Mouse (Mus musculus): Measurements from ENCODE around the gene Parp4.

Gene Parp4

DNA sequence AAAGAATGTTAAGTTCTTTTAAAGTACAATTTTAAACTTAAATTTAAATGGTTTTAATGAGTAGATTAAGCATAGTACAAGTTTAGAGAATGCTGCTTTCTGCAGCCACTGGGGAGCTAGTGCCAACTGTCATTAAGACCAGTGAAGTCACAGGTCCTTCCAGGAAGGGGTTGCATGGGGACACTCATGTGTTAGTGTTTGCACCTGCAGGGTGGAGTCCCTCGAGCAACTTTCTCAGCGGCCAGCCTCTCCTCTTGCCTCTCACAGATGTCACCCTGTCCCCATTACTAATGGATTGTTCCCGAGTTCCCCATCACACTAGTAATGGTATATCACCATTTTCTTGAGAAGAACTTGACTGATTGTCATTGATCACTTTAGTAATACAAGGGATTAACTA, 37.8 kb downstream of the Parp4 start:
- no peak for DNase-seq (ENCODE audit: low read depth, low spot score)

GRCm38 (mm10) chr14:56617470-56617869, 42.1 kb downstream of the Parp4 start:
- no peak for DNase-seq (ENCODE audit: low read depth, low spot score)

- no peak for DNase-seq (ENCODE audit: low read depth, low spot score)
These were observed 45.0 kb downstream of the Parp4 start for GRCm38 (mm10) chr14:56620425-56620824.

DNA sequence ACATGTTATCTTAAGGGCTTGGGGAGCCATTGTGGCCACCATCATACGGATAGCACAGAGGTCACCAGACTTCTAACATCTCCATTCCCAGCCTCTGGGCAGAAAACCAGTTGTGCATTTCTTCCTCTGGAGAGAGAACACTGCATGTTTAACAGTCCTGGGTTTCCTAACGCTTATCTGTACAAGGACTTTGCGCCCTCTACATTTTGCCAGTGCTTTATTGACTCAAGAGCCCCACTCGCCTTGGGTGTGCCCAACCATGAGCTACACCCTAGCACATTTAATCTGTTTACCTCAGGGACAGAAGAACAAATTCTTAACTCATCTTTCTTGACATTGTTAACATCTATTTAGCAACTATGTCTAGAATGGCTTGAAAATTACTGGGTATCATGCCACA, 50.8 kb downstream of the Parp4 start:
- no peak for DNase-seq (ENCODE audit: low read depth, low spot score)

GRCm38 (mm10) chr14:56628336-56628735, 52.9 kb downstream of the Parp4 start:
- peak; percentile 68 for DNase-seq (ENCODE audit: low read depth, low spot score)

GRCm38 (mm10) chr14:56631109-56631508, 55.7 kb downstream of the Parp4 start:
- DNase-seq (ENCODE audit: low read depth, low spot score) = no peak

- DNase-seq (ENCODE audit: low read depth, low spot score) = peak; percentile 17
These were observed 71.8 kb downstream of the Parp4 start for GRCm38 (mm10) chr14:56647206-56647605.

GRCm38 (mm10) chr14:56649448-56649847, 74.0 kb downstream of the Parp4 start:
- DNase-seq (ENCODE audit: low read depth, low spot score) = no peak

DNA sequence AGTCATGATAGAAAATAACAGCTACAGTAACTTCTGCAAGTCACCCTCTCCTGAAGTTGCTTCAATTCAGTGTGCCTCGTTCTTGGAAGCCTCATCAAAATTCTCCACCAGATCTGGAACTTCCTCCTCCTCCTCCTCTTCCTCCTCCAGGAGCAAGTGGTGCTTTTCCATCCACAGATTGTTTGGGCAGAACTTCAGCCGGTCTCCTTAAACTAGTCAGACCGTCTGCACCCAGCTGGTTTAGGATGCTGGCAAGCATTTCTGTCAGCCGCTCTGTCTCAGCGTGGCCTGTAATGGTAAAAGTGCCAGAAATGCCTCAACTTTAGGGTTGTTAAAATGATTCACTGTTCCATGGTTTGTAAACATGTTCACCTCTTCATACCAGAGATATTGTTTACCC, 90.2 kb downstream of the Parp4 start:
- peak; percentile 33 for DNase-seq (ENCODE audit: low read depth, low spot score)

- DNase-seq (ENCODE audit: low read depth, low spot score) = no peak
These were observed 91.5 kb downstream of the Parp4 start for GRCm38 (mm10) chr14:56666909-56667308.

DNA sequence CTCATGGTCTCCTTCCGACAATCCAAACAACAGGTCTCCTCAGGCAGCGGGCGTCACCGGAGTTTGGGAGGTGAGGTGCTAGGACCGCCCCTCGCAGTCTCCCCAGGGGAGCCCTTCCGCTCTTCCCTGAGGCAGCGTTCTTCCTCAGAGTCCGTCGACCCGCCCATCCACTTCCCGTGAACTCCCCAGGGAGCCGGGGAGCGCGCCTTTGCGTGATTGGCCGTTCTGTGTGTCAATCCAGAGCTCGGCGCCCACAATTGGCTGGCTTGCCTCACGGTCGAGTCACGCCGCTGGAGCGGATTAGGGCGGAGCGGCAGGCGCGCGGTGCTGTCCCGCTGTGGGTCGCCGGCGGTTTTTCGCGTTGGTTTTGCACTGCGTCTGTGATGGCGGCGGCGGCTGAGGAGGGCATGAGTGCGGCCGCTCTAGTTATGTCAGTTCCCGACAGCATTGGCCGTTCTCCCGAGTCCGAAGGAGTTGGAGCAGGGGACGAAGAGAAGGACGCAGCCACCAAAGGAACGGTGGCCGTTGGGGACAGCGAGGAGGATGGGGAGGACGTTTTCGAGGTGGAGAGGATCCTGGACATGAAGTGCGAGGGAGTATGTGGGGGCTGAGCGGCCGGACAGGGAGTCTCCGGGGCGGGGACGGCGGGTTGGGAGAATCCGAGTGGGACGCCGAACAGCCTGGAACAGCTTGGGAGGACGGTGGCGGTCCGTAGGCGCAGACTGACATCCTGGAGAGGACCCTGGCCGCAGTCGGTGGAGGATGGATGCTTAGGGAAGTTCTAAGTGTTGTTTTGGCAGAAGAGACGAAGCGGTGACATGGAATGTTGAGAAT, 92.8 kb downstream of the Parp4 start, which contains the start of gene Mphosph8:
Gene Mphosph8 (plus strand): TSS at position 280 of the 834 bp plus-strand sequence.
- peak; percentile 98 for DNase-seq (ENCODE audit: low read depth, low spot score)

GRCm38 (mm10) chr14:56669046-56669620, 93.7 kb downstream of the Parp4 start:
- DNase-seq (ENCODE audit: low read depth, low spot score) = no peak

- DNase-seq (ENCODE audit: low read depth, low spot score) = no peak
These were observed 110.0 kb downstream of the Parp4 start for GRCm38 (mm10) chr14:56685426-56685825.

DNA sequence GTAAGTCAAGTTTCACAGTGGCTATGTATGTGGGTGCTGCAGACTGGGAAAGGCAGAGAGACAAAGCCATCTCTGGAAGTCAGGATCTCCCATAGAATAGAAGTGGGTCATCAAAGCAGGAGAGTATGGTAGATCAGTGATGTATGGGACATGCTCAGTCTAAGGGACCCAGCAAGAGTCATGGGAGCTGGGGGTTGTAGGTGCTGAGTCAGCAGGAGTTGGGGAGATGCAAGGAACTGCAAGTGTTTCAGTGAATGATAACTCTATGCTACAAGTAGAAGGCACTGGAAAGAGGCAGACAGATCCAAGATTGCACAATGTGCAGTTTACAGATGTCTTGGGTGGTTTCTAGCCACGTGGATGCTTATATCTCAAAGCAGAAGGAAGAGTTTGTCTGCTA, 113.7 kb downstream of the Parp4 start:
- no peak for DNase-seq (ENCODE audit: low read depth, low spot score)

DNA sequence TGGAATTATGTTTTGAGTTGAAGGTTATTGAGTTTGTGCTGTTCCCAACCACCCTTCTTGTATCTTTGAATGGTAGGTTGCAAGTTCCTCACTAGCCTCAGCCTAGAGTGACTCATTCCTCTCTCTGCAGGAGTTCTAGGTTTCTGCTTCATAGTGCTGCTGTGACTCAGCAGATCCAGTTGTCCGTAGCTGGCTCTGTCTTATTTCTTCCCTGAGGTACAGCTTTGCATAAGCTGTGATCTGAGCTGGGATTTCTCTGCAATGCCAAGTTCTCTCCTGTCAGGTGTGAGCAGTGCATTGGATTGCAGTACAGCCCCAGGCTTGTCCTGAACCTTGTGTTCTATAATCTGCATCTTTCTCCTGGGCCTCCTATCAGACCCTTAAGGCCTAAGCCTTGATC, 114.3 kb downstream of the Parp4 start:
- DNase-seq (ENCODE audit: low read depth, low spot score) = peak; percentile 40

GRCm38 (mm10) chr14:56695495-56695894, 120.1 kb downstream of the Parp4 start:
- DNase-seq (ENCODE audit: low read depth, low spot score) = no peak

DNA sequence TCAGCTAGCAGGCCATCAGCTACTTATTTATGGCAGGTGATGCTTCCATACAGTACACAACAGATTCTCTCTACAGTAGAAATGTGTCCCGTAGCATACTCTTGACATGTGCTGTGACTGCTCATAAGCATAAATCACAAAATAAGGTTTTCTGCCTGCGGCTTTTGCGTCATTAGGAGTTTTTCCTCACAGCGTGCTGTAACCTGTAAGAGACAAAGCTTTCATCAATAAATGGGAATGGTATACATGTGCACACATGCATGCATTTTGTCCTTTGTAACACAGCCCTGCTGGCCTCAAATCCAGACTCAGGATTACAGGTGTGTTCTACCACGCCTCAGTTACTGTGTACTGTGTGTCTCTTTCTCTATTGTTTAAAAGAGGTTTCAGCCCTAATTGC, 122.4 kb downstream of the Parp4 start:
- no peak for DNase-seq (ENCODE audit: low read depth, low spot score)

- DNase-seq (ENCODE audit: low read depth, low spot score) = no peak
These were observed 127.2 kb downstream of the Parp4 start for GRCm38 (mm10) chr14:56702644-56703043.

DNA sequence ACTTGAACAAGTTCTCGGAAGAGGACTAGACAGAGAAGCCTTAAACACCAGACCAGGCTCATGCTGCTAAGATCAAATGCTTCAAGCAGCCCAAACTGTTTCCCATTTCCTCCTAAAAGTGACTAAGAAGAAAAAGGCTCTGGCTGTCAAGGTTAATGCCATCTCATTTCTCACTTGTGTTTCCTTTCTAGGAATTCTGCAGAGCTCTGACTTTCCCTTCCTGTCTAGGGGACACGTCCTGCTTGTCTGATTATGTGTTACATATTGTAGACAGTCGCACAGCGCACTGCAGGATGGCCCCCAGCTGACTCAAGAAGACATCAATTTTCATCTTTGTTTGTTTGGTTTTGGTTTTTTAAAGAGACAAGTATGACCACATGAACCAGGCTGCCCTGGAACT, 130.3 kb downstream of the Parp4 start:
- DNase-seq (ENCODE audit: low read depth, low spot score) = no peak
